Mouse (Mus musculus) limb, embryonic 15.5 days (tissue): ENCODE results near the gene Cers5. TPM values are rescaled to one million over a fixed set of nuclear protein-coding genes. Genes with fewer than 3 reads are reported as not detected.
A peak's percentile ranks its signal among the peaks of the same experiment; 100 is the strongest.

Source experiments
- ATAC-seq: fragments of 200-750 bp; cut with Nextera tagmentation; 2 replicates; pipeline ENCODE4 v1.8.0; 2017; ENCODE audit warnings: low read depth, moderate TSS enrichment; ENCODE audit not compliant: insufficient number of reproducible peaks, low FRiP score, low TSS enrichment
- H3K27ac ChIP-seq: fragments of 300-500 bp; sonication (generic); 2 replicates; pipeline ENCODE4 v1.5.1; 2015; ENCODE audit warnings: moderate library complexity, mild to moderate bottlenecking, inconsistent platforms
- H3K27me3 ChIP-seq: fragments of 300-500 bp; sonication (generic); 2 replicates; pipeline ENCODE4 v1.6.1; 2015; ENCODE audit warnings: inconsistent platforms
- H3K36me3 ChIP-seq: fragments of 300-500 bp; sonication (generic); 2 replicates; pipeline ENCODE4 v1.6.1; 2015; ENCODE audit warnings: inconsistent platforms
- H3K4me1 ChIP-seq: fragments of 300-500 bp; sonication (generic); 2 replicates; pipeline ENCODE4 v1.6.1; 2015; ENCODE audit warnings: inconsistent platforms
- H3K4me2 ChIP-seq: fragments of 300-500 bp; sonication (generic); 2 replicates; pipeline ENCODE4 v1.6.1; 2015; ENCODE audit warnings: mild to moderate bottlenecking, inconsistent platforms
- H3K4me3 ChIP-seq: fragments of 300-500 bp; sonication (generic); 2 replicates; pipeline ENCODE4 v1.5.1; 2015; ENCODE audit warnings: mild to moderate bottlenecking, inconsistent platforms
- H3K9ac ChIP-seq: fragments of 300-500 bp; sonication (generic); 2 replicates; pipeline ENCODE4 v1.6.1; 2015; ENCODE audit warnings: inconsistent platforms
- H3K9me3 ChIP-seq: fragments of 300-500 bp; sonication (generic); 2 replicates; pipeline ENCODE4 v1.6.1; 2016; ENCODE audit warnings: inconsistent platforms
- WGBS: fragments of 180-500 bp; shearing (Covaris S2); methylation state at CpG from one replicate; pipeline ENCODE4 v1.1.7; 2015; 5-methylcytosine and 5-hydroxymethylcytosine counted together
- polyA plus RNA-seq: library from polyadenylated mRNA; unstranded; fragments of >200 nt; fragmentation: Nextera tagmentation; extraction: Ambion mirVana; gene quantifications from 2 replicates; pipeline ENCODE4 v1.2.1, GENCODE M21; 2015

Cers5 gene
- polyA plus RNA-seq, 1 experiment from 2014 or later = 83.6 TPM

DNA sequence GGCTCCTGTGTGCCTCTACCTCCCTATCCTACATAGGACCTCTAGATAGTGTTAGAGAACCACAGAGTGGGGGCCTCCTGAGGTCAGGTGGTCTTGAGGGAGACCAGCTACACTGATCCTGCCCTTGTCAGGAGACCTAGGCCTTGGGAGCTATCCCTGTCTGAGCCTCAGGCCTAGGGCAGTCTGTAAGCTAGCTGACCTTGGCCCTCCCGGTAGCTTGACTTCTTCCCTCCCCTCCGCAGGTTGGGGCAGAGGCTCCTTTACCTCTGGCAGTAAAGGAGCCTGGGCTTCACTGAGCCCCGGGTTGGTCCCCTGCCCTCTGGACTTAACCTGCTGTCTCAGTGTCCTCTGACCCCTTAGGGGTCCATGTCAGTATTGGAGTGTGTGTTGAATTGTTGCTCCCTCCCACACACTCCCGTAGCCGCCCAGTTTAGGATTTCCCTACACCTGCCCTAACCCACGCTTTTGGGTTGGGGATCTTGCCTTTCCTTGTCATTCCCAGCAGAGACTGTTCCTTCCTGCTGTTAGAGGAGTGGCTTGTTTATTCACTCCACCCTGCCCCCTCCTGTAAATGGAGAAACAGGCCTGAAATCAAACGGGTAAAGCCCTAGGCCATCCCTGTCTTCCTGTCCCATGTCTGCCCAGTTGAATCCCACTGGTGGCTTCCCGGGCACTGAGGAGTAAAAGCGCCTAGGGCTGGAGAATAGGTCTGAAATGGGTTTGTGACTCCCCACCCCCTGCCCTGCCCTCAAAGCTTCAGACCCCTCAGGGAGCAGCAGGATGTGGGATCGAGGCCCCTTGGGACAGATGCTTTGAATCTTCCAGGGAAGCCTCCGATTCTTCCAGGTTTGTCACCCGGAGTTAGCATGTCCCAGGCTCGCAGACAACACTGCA, 59.8 kb downstream of the Cers5 start:
- H3K9me3 ChIP-seq = no peaks in the 10 kb centered on the region
- no peaks in the 10 kb centered on the region for H3K27me3 ChIP-seq
- H3K4me2 ChIP-seq = no peak overlapping the region
- no peak overlapping the region for H3K9ac ChIP-seq
- H3K4me1 ChIP-seq = peaks cover 12% of the 10 kb centered on the region; the same call in 1 of the 2 replicates
- no peak overlapping the region for H3K4me3 ChIP-seq
- no peak overlapping the region for H3K27ac ChIP-seq
- ATAC-seq = no peak
- 76% methylated on average over 13 of the region's 13 CpGs for WGBS
- H3K36me3 ChIP-seq = peaks cover 66% of the 10 kb centered on the region

DNA sequence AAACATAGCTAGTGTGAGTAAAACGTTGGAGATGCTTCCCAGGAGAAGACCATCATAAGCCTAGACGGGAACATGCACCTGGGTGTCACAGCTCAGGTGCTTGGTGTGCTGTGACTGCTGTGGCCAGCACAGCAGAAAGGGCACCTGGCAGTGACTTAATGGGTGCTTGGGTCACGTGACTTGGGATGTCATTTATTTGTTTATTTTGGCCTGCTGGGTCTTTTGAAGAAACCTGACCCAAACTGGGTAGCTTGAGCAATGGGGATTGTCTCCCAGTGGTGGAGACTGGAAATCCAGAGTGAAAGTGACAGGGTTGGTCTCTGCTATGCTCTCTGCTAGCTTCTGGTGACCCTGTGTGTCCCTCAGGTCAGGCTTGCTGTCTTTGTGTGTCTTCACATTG, 61.2 kb downstream of the Cers5 start:
- H3K9ac ChIP-seq = no peak overlapping the region
- peaks cover 80% of the 10 kb centered on the region for H3K36me3 ChIP-seq
- H3K27me3 ChIP-seq = no peaks in the 10 kb centered on the region
- no peak overlapping the region for H3K4me2 ChIP-seq
- H3K9me3 ChIP-seq = no peaks in the 10 kb centered on the region
- H3K27ac ChIP-seq = no peak overlapping the region
- whole genome bisulfite sequencing = 69% methylated on average over 3 of the region's 3 CpGs
- peaks cover 7% of the 10 kb centered on the region; the same call in 1 of the 2 replicates for H3K4me1 ChIP-seq
- H3K4me3 ChIP-seq = no peak overlapping the region
- ATAC-seq = no peak

DNA sequence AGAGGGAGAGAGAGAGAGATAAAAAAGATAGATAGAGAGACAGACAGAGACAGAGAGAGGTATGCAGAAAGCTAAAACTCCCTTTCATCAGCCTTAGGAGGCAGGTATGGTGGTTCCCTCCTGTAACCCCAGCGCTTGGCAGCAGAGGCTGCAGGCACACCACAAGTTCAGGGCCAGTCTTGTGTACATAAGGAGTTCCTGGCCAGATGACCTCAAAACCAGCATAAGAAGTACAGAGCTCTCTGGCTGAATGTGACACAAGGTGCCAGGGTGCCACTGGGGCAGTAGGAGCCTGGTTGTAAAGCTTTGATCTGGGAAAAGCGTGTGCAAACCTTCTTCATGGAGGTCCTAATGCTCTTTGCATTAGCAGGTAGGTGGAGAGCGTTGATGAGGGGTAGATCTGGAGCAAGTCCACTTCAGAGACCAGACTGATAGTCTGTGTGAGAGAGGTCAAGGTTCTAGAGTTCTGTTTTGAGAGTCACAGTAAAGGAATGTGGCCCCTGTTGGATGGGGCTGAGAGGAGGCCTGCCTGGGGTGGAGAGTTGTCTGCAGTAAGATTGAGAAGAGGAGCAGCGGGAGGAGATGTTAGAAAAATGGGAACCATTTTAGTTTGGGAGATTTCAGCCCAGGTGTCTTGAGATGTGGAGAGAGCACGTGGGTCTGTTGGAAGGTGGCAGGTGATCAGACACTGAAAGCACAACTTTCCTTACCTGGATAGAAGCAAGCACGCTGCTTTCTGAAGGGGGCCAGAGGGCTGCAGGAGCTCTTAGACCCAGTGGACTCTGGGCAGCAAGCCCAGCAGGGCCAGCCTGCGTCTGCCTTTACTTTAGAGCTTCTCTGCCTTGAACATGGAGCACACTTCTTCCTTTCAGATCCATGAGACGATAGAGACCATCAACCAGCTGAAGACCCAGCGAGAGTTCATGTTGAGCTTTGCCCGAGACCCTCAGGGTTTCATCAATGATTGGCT, 62.2 kb downstream of the Cers5 start:
- no peak overlapping the region for H3K4me3 ChIP-seq
- H3K4me1 ChIP-seq = 0 out of 2 replicates have a peak, but pooled peaks cover under 1% of the 10 kb centered on the region
- H3K27ac ChIP-seq = no peak overlapping the region
- no peak overlapping the region for H3K4me2 ChIP-seq
- whole genome bisulfite sequencing = 91% methylated on average over 10 of the region's 10 CpGs
- H3K36me3 ChIP-seq = peaks cover 87% of the 10 kb centered on the region
- ATAC-seq = no peak
- H3K9ac ChIP-seq = no peak overlapping the region
- H3K9me3 ChIP-seq = no peaks in the 10 kb centered on the region
- no peaks in the 10 kb centered on the region for H3K27me3 ChIP-seq

DNA sequence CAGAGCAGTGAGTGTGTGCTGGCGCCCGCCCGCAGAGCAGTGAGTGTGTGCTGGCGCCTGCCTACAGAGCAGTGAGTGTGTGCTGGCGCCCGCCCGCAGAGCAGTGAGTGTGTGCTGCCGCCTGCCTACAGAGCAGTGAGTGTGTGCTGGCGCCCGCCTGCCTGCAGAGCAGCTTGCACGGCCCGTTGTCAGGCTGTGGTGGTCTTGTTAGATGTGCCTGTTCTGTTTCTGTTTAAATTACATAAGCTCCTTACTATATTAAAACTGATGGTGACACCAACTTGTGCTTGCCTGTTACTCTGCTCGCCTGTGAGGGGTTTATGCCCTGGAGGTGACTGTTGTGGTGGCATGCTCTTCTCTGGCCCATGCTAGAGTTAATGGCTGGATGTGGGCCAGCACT, 64.5 kb downstream of the Cers5 start:
- Histone ChIP-seq H3K27ac (no peak overlapping the region), H3K4me2 (no peak overlapping the region)
- 94% methylated on average over 13 of the region's 13 CpGs for WGBS

DNA sequence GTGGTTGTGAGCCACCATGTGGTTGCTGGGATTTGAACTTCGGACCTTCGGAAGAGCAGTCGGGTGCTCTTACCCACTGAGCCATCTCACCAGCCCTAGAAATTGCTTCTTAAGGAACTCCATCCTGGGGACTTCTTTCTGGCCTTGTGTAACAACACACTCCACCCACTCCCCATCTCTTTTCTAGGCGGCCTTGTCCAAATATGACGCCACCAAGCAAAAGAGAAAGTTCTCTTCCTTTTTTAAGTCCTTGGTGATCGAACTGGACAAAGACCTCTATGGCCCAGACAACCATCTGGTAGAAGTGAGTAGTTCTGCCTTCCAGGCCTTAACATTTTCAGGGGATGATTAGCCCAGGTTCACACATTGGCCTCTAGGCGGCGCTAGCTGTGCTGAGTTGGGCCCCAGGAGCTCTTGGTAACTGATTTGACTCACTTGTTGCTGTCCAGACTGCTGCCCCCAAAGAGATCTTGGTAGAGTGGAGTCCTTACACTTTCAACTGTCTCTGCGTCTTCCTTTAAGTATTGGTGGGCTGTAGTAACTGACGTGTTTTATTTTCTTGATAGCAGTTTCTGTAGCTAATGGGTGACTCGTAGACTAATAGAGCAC, 67.1 kb downstream of the Cers5 start, which contains the start of gene Gm17349:
Gm17349 (minus strand) TSS at position 51 of the 609 bp plus-strand sequence.
- Histone ChIP-seq H3K9me3 (no peaks in the 10 kb centered on the region), H3K36me3 (peaks cover 66% of the 10 kb centered on the region), H3K4me2 (no peak within 1 kb of the TSS), H3K4me3 (no peak within 1 kb of the TSS), H3K27ac (peak within 1 kb of the TSS; percentile 64), H3K9ac (no peak within 1 kb of the TSS), H3K27me3 (no peaks in the 10 kb centered on the region), H3K4me1 (peaks cover 30% of the 10 kb centered on the region)
- no peak for ATAC-seq
- 71% methylated on average over 11 of the region's 11 CpGs for WGBS

More for the DNA sequence above, 64.5 kb downstream of the Cers5 start:
- Histone ChIP-seq H3K9ac (no peak overlapping the region), H3K27me3 (no peaks in the 10 kb centered on the region), H3K36me3 (peaks cover 92% of the 10 kb centered on the region), H3K9me3 (no peaks in the 10 kb centered on the region), H3K4me3 (no peak overlapping the region), H3K4me1 (peaks cover 14% of the 10 kb centered on the region)
- ATAC-seq = no peak

DNA sequence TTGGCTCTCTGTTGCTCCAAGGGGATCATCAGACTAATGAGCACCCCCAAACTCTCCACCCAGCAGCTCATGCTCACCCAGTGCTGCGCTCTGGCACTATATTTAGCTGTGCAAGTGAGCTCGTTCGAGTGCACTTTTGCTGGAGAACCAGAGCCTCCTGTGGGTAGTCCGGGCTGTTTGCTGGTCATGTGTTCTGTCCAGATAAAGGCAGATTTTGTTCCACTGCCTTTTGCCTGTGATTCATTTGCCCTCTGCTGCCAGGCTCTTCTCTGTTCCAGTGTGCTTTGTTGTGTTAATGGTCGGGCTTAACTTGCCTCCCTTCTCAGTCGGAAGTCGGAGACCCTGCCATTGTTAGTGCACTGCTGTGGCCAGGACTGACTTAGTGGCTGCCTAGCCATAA, 67.8 kb downstream of the Cers5 start:
- no peak overlapping the region for H3K9ac ChIP-seq
- H3K4me2 ChIP-seq = no peak overlapping the region
- H3K27ac ChIP-seq = peak overlapping the region; percentile 64
- WGBS = 78% methylated on average over 7 of the region's 7 CpGs
- H3K36me3 ChIP-seq = peaks cover 59% of the 10 kb centered on the region
- no peak for ATAC-seq
- H3K4me1 ChIP-seq = peaks cover 30% of the 10 kb centered on the region
- H3K27me3 ChIP-seq = no peaks in the 10 kb centered on the region
- H3K4me3 ChIP-seq = no peak overlapping the region
- H3K9me3 ChIP-seq = no peaks in the 10 kb centered on the region

DNA sequence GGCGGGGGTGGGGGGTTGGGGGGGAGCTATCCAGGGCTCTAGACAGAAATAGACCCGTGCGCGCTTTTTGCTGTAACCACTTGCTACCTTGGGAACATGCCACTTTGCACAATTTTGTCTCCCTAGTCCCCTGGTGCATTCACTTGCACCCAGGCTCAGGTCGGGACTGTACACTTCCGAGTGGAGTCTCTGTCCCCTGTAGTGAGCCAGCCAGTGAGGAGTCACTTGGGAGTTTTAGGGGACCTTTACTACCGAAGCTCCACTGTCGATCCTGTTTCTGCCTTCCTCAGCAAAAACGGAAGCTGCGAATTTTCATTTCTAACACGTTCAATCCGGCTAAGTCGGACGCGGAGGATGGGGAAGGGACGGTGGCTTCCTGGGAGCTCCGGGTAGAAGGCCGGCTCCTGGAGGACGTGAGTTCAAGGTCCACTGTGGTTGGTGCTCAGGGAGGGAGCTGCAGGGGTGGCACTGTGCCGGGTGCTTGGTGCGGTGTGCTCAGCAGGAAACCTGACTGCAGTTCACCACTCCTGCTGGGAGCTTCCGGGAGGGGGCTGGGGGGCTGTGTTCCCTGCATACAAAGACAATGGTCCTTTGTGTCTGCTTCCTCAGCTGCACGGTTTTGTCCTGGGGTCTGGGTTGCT, 68.5 kb downstream of the Cers5 start:
- no peak overlapping the region for H3K4me2 ChIP-seq
- WGBS = 61% methylated on average over 23 of the region's 23 CpGs
- peak overlapping the region; percentile 64 for H3K27ac ChIP-seq
- no peaks in the 10 kb centered on the region for H3K9me3 ChIP-seq
- H3K9ac ChIP-seq = no peak overlapping the region
- no peak overlapping the region for H3K4me3 ChIP-seq
- ATAC-seq = no peak
- H3K36me3 ChIP-seq = peaks cover 52% of the 10 kb centered on the region
- H3K27me3 ChIP-seq = no peaks in the 10 kb centered on the region
- peaks cover 30% of the 10 kb centered on the region for H3K4me1 ChIP-seq

DNA sequence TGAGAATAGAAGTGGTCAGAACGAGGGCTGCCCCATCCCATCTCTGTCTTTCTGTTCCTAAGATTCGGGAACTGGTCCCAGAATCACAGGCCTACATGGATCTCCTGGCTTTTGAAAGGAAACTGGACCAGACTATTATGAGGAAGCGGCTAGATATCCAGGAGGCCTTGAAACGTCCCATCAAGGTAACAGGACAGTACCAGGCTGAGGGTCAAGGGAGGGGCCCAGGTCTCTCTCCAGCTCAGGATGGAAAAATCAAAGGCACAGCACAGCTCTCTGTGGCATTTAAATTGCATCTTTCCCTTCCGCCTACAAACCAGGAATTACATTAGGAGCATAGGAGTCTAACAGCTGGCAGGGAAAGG, 69.0 kb downstream of the Cers5 start:
- H3K36me3 ChIP-seq = peaks cover 47% of the 10 kb centered on the region

DNA sequence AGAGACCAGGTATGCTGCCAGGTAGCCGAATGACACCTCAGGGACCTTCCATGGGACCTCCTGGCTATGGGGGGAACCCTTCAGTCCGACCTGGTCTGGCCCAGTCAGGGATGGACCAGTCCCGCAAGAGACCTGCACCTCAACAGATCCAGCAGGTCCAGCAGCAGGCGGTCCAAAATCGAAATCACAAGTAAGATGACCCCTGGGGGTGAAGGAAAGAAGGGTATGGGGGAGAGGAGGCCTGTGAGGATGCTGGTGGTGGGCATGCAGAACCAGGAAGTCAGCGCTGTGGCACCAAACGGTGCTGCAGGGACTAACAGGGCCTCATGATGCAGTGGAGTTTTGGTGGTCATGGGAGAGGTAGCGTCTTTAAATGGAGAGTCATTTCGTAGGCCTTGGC, 69.6 kb downstream of the Cers5 start:
- ATAC-seq = no peak
- H3K4me3 ChIP-seq = peak overlapping the region; percentile 84
- H3K9ac ChIP-seq = no peak overlapping the region
- peak overlapping the region; percentile 98 for H3K27ac ChIP-seq
- no peaks in the 10 kb centered on the region for H3K9me3 ChIP-seq
- H3K36me3 ChIP-seq = peaks cover 41% of the 10 kb centered on the region
- peak overlapping the region; percentile 62 for H3K4me2 ChIP-seq
- peaks cover 5% of the 10 kb centered on the region for H3K27me3 ChIP-seq
- H3K4me1 ChIP-seq = peaks cover 33% of the 10 kb centered on the region
- 73% methylated on average over 9 of the region's 9 CpGs for WGBS

More for the DNA sequence above, 69.0 kb downstream of the Cers5 start:
- Histone ChIP-seq H3K4me2 (no peak overlapping the region; the same call in 1 of the 2 replicates), H3K27me3 (peaks cover 1% of the 10 kb centered on the region; the same call in 1 of the 2 replicates), H3K27ac (peak overlapping the region; percentile 38; the same call in 1 of the 2 replicates), H3K9me3 (no peaks in the 10 kb centered on the region), H3K4me3 (no peak overlapping the region), H3K9ac (no peak overlapping the region), H3K4me1 (peaks cover 33% of the 10 kb centered on the region)
- 72% methylated on average over 5 of the region's 5 CpGs for WGBS
- ATAC-seq = no peak

DNA sequence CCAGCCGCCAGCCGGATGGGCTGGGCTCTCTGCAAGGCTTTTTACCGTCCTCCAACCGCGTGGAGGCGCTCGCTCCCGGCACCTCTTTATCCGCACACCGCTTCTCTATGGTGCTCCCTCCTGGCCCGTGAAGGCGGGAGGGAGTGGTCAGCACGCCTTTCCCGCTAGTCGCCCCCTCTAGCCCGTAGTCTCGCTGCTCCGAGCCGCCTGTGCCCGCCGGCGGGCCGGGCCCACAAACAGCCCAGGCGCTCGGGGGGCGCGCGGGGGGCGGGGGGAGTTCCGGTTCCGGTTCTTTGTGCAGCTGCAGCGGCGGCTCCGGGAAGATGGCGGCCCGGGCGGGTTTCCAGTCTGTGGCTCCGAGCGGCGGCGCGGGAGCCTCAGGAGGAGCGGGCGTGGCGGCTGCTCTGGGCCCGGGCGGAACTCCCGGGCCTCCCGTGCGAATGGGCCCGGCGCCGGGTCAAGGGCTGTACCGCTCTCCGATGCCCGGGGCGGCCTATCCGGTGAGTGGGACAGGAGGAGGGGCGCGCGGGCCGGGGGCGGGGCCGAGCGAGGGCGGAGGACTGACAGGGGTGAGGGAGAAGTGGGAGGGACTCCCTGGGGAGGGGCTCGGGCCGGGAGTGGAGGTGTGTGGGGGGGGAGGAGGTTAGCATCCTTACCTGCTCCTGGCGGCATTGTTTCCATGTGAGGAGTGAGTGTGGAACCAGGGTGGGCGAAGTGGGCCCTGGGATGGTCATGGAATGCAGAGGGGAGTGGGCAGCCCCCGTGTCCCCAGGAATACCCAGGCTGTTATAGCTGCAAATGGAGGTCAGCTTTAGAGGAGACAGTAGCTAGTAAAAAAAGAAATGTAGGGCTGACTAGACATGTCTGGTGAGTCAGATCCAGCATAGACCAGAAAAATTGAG, 70.4 kb downstream of the Cers5 start, which contains the start of gene Smarcd1:
Smarcd1 (plus strand) TSS at position 131 of the 902 bp plus-strand sequence.
- Histone ChIP-seq H3K9me3 (no peaks in the 10 kb centered on the region), H3K27ac (peak within 1 kb of the TSS; percentile 98), H3K4me3 (peak within 1 kb of the TSS; percentile 84), H3K4me2 (peak within 1 kb of the TSS; percentile 62), H3K9ac (peak within 1 kb of the TSS; percentile 95), H3K36me3 (peaks cover 33% of the 10 kb centered on the region), H3K27me3 (peaks cover 8% of the 10 kb centered on the region), H3K4me1 (peaks cover 33% of the 10 kb centered on the region)
- WGBS = under 1% methylated on average over 57 of the region's 71 CpGs
- peak; percentile 92 for ATAC-seq
